Mouse (Mus musculus): ENCODE data around the gene Epyc.
"Not testable (repeated sequence)": the region's sequence is repeated elsewhere in the genome, so short reads cannot be mapped to it uniquely, and the experiment has no call there.

Epyc gene

DNA sequence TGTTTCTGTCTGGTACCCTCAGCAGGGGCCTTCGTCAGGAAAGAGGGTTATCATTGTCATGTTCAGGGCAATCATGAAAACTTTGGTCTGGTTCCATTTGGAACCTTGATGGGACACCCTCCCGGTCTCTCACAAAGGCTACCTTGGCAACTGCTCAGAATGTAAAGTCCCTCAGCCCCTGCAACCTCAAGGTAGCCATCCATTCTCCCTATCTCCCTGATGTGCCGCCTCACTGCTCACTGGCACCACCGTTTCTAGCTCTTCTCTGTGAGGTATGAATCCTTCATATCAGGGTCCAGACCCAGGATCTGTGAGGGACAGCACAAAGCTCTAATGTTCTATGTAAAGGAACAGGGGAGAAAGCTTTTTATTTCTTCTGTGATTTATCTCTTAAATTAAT lies 70.7 kb downstream of the Epyc start:
- no peak for DNase-seq (ENCODE audit: low read depth, low spot score)

DNA sequence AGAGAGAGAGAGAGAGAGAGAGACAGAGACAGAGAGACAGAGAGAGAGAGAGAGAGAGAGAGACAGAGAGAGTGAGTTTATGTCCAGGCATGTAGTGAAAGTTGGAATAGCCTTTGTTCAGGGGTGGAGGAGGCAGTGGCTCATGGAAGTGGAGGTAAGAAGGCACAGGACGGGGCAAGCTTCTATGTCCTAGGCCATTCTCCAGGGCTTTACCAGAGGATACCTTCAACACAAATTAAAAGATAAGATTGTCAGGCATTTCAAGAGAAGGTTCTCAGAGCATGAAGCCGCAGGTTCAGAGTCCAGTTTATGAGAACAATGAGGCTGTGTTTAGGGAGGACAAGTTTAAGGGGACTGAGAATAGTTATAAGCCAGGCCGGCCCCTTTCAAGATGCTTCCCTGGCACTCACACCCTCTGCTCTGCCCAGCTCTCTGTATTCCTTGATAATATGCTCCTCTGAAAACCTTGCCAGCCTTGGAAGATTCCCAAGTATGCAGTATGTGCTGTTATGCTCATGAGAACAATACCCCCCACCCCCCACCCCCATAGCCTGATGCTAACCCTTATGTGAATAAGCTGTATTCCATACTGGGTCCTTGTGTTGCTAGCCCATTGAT lies 71.5 kb downstream of the Epyc start:
- DNase-seq (ENCODE audit: low read depth, low spot score): no peak

DNA sequence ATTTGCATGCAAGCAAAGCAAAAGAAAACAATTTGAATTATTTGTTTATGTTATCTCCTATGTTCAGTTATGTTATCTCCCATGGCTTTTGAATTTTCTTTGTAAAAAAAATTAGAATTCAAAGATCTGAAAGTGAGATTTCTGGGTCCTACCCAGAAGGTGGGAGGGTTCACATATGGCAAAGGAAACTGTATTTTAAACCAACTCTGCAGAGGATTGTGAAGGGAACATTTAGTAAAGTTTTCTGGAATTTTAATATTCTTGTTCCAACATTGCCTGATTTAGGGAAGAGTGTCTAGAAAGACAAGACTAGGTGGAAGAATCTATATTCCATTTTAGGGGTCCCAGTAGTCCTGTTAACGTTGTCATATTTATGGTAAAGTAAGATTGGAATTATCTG lies 73.4 kb downstream of the Epyc start:
- DNase-seq (ENCODE audit: low read depth, low spot score): no peak

DNA sequence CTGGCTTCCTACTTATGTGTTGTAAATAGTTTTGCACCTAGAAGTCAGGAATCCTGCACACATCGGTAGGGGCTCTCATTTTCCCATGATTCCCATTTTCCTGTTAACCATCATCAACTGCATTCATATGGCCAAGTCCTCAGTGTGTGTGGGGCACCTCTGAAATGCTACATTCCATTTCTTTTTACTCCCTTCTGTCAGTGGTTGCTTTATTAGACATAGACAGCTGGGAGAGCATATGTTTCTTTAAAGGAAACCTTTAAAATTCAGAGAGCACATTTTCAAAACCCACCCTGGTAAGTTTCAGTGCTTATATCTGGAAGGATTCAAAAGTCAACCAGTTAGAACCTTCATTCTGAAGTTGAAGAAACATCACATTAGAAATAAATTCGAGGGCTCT lies 74.2 kb downstream of the Epyc start:
- DNase-seq (ENCODE audit: low read depth, low spot score): no peak

DNA sequence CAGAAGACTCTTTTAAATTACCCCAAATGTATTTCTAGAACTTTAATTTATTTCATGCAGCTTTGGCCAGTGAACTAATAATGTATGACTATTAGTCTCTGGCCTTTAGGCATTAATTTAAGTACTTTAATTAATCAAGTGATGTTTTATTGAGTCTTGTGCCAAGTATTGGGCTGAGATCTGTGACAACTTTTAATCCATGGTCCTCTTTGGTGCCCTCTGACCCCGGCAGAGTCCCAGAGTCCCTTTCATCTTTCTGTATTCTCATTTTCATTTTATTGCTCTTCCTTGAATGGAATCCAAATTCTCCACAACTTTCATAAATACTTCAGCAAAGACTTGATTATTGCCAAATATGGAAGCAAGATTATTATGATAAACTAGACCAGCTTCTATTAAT lies 76.8 kb downstream of the Epyc start:
- no peak for DNase-seq (ENCODE audit: low read depth, low spot score)

DNA sequence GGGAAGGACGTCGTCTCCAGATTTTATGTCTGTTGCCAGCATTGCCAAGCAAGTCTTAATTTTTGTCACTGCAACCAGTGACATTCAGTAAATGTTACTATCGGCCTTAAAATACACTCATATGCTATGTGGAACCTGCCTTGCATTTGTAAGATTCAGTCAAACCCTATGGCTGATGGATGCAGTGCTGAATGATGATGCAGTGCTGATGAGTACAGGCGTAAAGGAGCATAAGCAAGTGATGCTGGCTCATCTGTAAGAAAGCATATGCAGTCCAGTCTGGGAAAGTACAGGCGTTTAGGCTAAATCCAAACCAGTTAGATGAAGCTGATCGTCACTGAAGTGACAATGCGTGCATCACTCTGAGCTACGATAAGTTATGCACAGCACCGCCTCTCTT lies 78.8 kb downstream of the Epyc start:
- no peak for DNase-seq (ENCODE audit: low read depth, low spot score)

DNA sequence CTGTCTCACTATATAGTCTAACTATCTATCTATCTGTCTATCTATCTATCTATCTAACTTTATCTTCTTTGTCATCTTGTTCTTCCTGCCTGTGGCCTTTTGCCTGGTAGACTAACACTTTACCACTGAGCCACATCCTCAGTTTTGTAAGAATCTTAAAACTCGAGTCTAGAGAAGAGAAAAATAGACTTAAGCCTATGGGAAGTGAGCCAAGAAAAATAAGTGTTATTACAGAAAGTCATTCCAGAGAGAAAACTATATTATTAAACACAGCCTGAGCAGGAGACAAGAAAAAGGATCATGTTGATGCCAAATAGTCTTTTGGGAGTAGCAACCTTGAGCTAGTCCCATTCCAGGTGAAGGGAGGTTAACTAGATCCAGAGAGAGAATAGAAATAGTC lies 82.1 kb downstream of the Epyc start:
- DNase-seq (ENCODE audit: low read depth, low spot score): no peak

DNA sequence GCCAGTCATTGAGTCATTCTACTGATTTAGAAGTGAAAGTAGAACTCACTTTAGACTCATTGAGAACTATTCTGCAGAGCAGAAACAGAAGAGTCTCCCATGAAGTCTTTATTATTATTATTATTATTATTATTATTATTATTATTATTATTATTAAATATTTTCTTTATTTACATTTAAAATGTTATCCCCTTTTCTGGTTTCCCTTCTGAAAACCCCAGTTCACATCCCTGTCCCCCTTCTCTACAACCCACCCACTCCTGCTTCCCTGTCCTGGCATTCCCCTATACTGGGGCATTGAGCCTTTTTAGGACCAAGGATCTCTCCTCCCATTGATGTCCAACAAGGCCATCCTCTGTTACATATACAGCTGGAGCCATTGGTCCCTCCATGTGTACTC lies 82.8 kb downstream of the Epyc start, which contains the start of gene C030005K15Rik:
TSS of gene C030005K15Rik (minus strand) at position 101 of the 400 bp plus-strand sequence.
- not testable (repeated sequence) for DNase-seq (ENCODE audit: low read depth, low spot score)
